Mouse (Mus musculus): ENCODE measurements at regions not wholly inside any gene's neighbourhood (a gene's known extent, or its start where the extent isn't known, plus 50 kb on each side); places are given as distances from the start of the nearest gene placed in this dataset.

DNA sequence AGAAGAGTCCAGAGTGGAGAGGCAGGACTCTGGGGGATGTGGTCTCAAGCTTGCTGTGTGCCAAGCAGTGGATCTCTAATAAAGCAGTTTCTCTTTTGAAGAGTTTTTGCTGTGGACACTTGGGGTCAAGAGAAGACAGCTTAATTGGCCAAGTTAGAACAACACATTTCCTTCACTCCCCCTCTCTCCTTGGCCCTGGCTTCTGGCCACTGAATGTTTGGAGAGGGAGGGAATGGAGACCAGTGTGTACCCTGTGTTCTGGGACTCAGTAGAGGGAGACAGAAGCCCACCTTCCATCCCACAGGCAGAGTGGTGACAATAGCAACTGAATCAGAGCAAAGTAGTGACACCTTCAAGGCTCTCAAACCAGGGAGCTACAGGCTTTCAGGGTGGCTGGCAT, 77.3 kb upstream of the Kcnd3 start:
- no peak for DNase-seq (ENCODE audit: extremely low spot score, low read depth, low spot score)

DNA sequence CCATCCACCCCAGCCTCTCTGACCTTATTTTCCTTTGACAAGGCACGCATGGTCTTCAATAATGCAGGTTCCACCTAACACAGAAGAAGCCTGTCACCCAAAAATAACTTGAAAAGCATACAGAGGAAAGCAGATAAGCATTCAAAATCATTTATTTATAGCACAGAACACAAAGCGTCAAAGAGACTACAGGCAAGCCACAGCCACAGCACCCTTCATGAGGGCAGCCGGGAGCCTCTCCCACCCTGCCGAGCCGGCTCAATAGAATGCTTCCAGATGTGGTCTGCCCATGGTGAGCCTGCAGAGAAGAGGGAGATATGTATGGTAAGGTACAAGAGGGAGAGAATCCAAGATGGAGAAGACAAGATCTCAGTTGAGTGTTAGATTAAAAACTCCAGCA, 76.7 kb upstream of the Kcnd3 start:
- no peak for DNase-seq (ENCODE audit: extremely low spot score, low read depth, low spot score)

DNA sequence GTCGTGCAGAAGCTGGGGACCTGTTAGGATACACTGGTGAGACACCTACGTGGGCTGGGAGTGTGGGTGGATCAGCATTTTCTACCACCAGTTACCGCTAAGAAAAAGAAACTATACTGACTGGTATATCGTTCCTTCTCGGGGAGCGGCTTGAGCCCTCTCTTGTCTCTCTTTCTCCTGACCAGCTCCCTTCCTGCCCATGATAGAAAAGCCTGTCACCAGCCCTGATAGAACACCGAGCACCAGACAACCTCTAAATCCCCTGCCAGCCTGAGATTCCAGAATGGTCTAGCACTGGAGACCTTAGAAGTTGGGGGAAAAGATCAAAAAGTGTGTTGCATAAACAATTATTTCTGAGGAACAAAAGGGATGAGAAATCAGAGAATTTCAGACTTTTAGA, 76.3 kb upstream of the Kcnd3 start:
- no peak for DNase-seq (ENCODE audit: extremely low spot score, low read depth, low spot score)

DNA sequence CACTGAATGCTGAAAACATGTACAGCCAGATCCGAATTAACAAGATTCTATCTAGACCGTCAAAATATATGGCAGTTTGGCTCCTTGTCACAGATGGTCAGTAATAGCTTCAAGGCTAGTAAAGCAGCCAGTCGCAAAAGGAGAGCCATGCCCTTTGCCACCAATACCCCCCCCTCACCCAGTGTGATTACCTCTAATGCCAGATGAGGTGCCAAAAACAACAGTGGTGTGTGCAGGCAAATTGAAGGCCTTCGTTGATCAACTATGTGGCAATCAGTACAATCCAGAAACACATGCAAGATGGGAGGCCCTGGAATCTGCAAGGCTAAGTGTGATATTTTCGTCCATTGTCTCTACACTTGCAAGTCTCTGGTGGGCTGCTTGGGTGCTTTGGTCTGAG, 75.8 kb upstream of the Kcnd3 start:
- no peak for DNase-seq (ENCODE audit: extremely low spot score, low read depth, low spot score)

DNA sequence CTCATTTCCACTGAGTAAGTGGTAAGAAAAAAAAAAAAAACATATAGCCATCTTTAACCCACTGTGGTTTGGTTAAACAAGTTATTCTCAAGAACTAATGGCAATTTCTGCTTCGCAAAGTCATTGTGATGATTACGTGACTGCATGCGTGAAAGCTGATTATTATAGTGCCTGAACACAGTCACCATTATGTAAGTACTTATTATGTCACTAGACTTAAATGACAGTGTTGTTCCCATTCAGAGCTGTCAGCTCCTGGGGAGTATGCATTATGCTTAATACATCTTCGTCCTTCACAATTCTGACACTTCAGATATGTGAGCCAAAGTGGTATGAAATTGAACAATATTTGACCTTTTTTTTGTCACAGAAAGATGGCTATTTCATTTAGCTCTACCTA, 71.3 kb upstream of the Kcnd3 start:
- no peak for DNase-seq (ENCODE audit: extremely low spot score, low read depth, low spot score)

DNA sequence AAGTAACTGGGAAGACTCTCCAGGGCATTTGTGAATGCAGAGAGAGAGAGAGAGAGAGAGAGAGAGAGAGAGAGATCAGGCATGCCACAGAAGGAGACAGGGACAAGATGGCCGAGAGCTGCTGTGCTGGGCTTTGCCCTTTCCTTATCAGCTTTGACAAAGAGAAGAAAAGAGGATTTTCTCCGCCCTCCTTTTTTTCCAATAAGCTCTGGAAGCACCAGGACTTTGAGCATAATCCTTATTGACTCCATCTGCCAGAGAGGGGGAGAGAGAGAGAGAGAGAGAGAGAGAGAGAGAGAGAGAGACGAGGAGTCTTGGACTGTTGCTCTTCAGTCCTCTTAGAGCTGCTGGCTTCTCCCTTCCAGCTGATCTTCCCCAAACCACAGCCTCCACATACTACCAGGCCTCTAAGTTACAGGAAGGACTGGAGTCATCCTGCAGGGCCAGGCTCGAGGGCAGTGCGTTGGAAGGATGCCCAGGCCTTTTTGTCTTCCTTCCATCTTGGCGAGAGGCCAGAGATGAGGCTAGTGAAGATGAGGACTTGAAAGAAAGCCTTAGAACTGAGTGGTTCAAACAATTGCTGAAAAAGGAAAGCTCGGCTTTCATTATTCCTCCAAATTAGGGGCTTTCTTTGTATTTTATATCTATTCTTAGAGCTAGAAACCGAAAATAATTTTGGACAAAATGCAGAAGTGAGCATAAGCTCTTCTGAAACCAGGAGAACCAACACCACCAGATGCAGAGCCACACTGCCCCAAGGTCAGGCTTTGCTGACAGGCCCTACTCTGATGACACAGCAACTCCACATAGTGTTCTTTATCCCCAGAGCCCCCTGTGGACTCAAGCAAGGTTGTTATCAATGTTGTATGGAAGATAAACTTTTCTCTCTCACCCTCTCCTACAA, 59.3 kb upstream of the Kcnd3 start:
- no peak for DNase-seq (ENCODE audit: extremely low spot score, low read depth, low spot score)

All from hindlimb bud, embryonic 11.5 days (tissue).